Mouse (Mus musculus): ENCODE measurements around the gene Kifc5b. TPM values are rescaled to one million over a fixed set of nuclear protein-coding genes. Genes with fewer than 3 reads are reported as not detected.
"Not testable (repeated sequence)": the region's sequence is repeated elsewhere in the genome, so short reads cannot be mapped to it uniquely, and the experiment has no call there.

The Kifc5b gene
- total RNA-seq, 2 experiments from 2014 or later: 3.2 to 4.0 TPM

GRCm38 (mm10) chr17:26971247-26971905, 54.5 kb downstream of the Kifc5b start:
- no peak for DNase-seq

- no peak for DNase-seq
Measured at GRCm38 (mm10) chr17:26972107-26972506, 55.2 kb downstream of the Kifc5b start.

GRCm38 (mm10) chr17:26972703-26973574, 56.0 kb downstream of the Kifc5b start, which contains the start of gene Zbtb9:
TSS of gene Zbtb9 (plus strand) at chr17:26973167.
- peak; percentile 96 for DNase-seq

GRCm38 (mm10) chr17:26974547-26974946, 57.7 kb downstream of the Kifc5b start:
- DNase-seq: no peak

GRCm38 (mm10) chr17:26975415-26975814, 58.5 kb downstream of the Kifc5b start:
- no peak for DNase-seq

- DNase-seq: not testable (repeated sequence)
Measured at GRCm38 (mm10) chr17:26977354-26977753, 60.5 kb downstream of the Kifc5b start.

- DNase-seq: no peak
Measured at GRCm38 (mm10) chr17:26979426-26979825, 62.5 kb downstream of the Kifc5b start.

- no peak for DNase-seq
Measured at GRCm38 (mm10) chr17:26981050-26981449, 64.2 kb downstream of the Kifc5b start.

Small RNA genes lying within 50 kb of the gene (microRNA-seq; reads per million reads assigned to microRNA genes)
- 0 reads per million in 2 experiments for gene Gm27775
- 15.9 to 19.1 reads per million in 2 experiments for gene Mir3083
- 0.60 to 2.5 reads per million in 2 experiments for gene Mir6968

Other genes starting within 250 kb of the Kifc5b start
- 100 to 1,000 TPM; 113 to 114 TPM for gene Crebrf, start 201.4 kb upstream of the Kifc5b start, total RNA-seq (2021)
- 10 to 100 TPM; 32.7 to 35.5 TPM for gene Bnip1, start 136.0 kb upstream of the Kifc5b start, total RNA-seq (2021)
- not detected for gene Nkx2-5, start 72.1 kb upstream of the Kifc5b start, total RNA-seq (2021)
- 10 to 100 TPM; 28.8 to 30.0 TPM for gene Phf1, start 16.0 kb downstream of the Kifc5b start, total RNA-seq (2021)
- gene Cuta, start 22.5 kb downstream of the Kifc5b start, total RNA-seq (2021): 100 to 1,000 TPM in 1 of 2 experiments, 10 to 100 TPM in 1; 99.3 to 104 TPM
- 100 to 1,000 TPM; 449 to 485 TPM for gene Syngap1, start 24.2 kb downstream of the Kifc5b start, total RNA-seq (2021)
- gene Zbtb9, start 56.1 kb downstream of the Kifc5b start, total RNA-seq (2021): 10 to 100 TPM; 15.0 to 15.6 TPM
- 10 to 100 TPM; 13.0 to 13.7 TPM for gene Bak1, start 111.9 kb downstream of the Kifc5b start, total RNA-seq (2021)
- 1 to 10 TPM; 1.6 to 1.7 TPM for gene Itpr3, start 140.2 kb downstream of the Kifc5b start, total RNA-seq (2021)
- gene Uqcc2, start 216.8 kb downstream of the Kifc5b start, total RNA-seq (2021): 100 to 1,000 TPM; 205 to 207 TPM

Data from layer of hippocampus, postnatal 36 days (tissue).